Mouse (Mus musculus) activated CD4-positive, CD25-positive, alpha-beta regulatory T cell, adult 4 months (primary cell): ENCODE measurements at regions not wholly inside any gene's neighbourhood (a gene's known extent, or its start where the extent isn't known, plus 50 kb on each side); places are given as distances from the start of the nearest gene placed in this dataset.

Experiments used
- ATAC-seq: one replicate; pipeline ENCODE4 v1.8.0; 2017

DNA sequence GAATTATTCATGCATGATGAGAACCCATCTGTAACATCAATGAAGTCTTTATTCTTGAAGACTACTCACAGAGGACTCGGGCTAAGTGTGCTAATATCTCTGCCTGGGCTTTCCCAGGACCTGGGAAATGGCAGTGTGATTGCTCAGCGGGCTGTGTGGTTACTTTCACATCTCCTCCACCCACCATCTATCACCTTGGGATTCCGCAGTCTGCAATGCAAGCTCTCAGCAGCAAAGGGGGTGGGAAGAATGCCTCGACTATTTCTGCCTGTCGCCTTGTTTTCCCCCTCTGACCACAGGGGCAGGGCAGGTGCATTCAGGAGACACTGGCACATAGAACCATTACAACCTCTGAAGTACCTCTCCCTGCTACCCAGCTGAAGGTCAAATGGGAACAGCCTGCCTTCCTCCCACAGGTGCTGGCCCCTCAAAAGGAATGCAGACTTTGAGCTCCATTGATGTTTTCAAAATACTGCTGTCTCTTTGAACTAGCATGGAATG is 319.9 kb downstream of the Sox4 start:
- no peak for ATAC-seq

GRCm38 (mm10) chr13:28629431-28630331 is 323.8 kb downstream of the Sox4 start:
- ATAC-seq = peak; percentile 46

- no peak for ATAC-seq
These were observed 324.8 kb downstream of the Sox4 start for GRCm38 (mm10) chr13:28628751-28629150.

- no peak for ATAC-seq
These were observed 334.6 kb downstream of the Sox4 start for GRCm38 (mm10) chr13:28618961-28619360.

GRCm38 (mm10) chr13:28617503-28617902 is 336.0 kb downstream of the Sox4 start:
- ATAC-seq = no peak

DNA sequence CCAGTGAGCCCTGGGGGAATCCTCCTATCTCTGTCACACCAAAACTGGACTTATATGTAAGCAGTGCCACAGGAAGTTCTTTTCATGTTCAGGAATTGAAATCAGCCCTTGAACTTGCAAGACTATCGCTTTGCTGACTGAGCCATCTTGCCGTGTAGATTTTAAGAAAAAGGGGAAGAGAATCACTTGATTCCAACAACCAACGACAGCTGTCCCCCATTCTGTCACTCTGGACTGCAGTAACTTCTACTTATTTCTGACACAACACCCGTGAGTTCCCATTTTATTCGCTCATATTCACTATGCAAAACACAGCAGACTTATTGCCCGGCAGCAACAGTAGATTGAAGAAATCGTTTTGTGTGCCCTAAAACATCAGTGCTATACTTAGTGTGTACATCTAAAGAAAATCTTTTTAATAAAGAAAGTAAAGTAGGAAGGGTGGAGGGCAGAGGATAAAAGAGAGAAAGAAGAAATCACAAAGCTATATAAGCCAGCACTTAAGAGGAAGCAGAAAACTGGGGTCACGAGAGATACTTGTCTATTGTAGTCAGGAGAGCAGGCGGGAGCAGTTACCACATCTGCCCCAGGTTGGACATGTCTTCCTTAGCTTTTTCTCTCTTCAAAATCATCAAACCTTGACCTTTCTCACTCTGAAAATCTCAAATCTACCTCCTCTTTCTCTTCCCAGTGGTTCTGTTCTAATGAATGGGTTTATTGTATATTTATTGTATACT is 336.7 kb downstream of the Sox4 start:
- no peak for ATAC-seq

DNA sequence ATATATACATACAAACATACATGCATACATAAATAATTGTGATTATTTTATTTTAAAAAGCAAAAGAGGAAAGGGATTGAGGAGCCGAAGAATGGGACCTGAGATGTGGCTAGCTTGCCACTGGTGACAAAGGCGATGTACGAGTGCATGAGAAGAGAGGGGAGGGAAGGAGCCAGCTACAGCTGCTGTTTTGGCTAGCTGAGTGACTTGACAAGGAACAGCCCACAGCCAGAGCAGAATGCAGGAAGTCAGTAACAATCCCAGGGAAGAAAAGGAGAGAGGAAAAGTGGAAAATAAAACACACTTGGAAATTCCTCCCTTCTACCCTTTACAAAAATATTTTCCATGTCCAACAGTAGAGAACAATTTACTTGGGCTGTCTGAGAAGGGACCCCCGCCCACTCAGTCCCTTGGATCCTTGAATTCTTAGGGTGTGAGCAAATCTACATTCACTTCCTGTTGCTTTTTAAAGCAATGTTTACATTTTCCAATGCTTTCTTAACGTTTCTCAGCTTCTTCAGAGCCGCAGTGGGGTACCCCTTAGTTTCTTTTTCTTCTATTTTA is 345.9 kb downstream of the Sox4 start:
- no peak for ATAC-seq

GRCm38 (mm10) chr13:28606651-28607050 is 346.9 kb downstream of the Sox4 start:
- ATAC-seq = no peak

DNA sequence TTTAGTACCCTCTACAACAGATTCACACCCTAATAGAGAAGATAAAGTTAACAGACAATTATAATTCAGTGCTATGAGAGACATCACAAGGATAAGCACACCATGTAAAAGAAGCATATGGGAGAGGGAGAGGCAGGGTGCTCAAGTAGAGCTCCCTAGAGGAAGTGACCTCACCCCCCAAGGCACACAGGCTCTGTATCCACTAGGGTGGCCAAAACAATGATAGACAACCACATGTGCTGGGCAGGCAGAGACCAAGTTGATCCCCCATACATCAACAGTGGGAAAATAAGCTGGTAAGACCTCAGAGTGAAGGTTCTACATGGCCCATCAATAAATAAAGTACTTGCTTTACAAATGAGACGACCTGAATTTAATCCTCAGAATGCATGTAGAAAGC is 347.7 kb downstream of the Sox4 start:
- ATAC-seq = no peak

- no peak for ATAC-seq
These were observed 346.7 kb downstream of the Gm11361 start for GRCm38 (mm10) chr13:28604016-28604415.

DNA sequence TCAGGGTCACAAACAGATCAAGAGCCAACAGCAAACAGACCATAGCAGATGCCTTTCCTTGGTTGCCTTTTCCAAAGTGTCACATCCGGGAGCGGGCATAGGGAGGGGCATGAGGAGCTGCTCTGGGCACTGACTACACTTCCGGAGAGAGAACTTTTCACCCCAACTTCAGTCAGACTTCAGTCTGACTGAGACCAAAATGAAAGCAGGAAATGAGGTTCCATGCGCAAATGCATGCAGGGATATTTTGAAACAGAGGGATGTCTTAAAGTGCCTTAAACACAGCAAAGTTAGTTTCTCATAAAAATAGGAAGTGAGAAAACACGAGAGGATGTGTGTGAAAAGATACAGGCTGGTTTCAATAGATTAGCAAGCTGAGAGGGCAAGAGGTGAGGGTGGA is 343.5 kb downstream of the Gm11361 start:
- ATAC-seq = peak; percentile 93

DNA sequence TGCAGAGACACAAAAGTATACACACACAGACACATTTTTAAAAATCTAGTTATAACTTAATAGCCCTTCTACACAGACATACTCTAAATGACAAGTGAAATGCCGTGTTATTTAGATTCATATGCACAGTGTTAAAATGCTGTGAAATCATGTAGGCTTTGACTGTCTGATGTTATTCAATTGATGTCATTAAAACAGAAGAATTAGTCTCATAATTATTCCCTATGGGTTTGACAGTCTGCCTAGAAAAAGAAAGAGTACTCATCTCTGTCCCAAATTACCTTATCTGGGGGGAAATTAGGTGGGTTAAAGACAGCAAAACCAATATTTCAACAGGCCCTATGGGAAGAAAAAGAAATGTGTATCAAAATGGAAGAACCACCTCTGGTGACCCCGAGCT is 339.0 kb downstream of the Gm11361 start:
- no peak for ATAC-seq

- no peak for ATAC-seq
These were observed 334.8 kb downstream of the Gm11361 start for GRCm38 (mm10) chr13:28592176-28592575.

DNA sequence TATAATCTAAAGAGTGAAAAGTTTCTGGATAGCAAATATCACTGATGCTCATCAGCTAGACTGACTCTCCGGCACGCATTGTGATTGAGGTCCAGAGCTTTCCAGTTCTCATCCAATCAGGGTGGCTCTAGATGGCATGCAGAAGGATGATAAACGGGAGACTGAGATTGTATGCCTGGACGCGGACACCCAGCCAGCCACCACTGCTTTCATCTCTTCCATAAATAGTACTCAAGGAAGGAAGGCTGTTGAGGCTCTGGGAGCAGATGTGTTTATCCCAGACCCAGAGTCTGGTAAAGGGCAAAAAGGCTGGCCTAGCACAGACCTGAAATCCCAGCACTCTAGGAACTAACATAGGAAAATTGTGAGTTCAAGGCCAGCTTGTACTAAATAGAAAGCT is 330.6 kb downstream of the Gm11361 start:
- ATAC-seq = no peak

DNA sequence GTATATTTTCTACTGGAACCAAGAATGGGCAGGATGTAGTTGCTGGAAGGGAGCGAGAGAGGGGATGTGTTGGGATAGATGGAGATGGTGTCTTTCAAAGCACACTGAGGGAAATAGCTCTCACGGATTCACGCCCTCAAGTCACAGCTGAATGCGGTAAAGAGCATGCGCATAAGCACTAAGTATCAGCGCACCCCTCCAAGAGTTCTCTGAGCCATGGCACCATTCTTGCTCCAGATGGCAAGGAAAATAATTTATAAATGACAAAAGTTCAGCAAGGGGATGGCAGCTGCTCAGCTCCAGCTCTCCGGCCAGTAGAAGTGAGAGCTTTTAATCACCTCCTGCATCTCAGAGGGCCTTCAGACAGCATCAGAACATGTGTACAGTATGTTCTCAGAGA is 329.4 kb downstream of the Gm11361 start:
- no peak for ATAC-seq

DNA sequence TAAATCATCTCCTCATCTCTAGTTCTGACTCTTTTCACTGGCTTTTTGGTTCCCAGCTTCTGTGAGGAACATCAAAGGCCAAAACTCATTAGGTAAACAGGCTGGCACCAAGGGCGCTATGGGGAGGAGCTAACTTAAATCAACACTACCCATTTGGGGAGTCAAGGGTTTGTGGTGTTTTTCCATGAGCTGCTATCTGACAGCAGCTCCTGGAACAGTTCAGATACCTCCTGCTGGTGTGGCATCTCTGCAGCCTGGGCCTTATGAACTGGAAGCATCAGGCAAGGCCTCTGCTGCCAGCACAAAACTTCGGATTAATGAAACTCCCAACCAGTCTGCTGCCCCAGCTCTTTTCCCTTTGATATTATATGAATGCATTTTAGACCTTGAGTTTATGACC is 328.8 kb downstream of the Gm11361 start:
- no peak for ATAC-seq

DNA sequence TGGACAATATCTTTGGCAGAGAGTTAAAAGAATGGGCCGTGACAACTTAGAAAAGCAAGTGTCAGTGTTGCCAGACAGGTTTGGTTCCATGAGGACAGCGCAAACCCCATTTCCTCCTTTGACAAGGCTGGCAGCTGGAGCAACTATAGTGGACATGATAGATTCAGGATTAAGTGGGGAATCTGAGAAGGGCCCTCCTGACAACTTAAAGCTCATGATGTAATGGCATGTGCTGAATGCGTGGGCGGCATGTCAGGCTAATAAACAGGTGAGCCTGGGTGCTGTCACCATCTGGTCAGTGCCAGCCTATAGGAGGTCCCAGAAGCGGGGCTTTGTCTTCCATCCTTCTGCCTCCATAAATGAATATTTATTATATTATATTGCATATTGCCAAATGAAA is 326.3 kb downstream of the Gm11361 start:
- ATAC-seq = no peak

GRCm38 (mm10) chr13:28575202-28575851 is 318.0 kb downstream of the Gm11361 start:
- ATAC-seq = no peak

- ATAC-seq = no peak
These were observed 316.0 kb downstream of the Gm11361 start for GRCm38 (mm10) chr13:28573364-28573763.

DNA sequence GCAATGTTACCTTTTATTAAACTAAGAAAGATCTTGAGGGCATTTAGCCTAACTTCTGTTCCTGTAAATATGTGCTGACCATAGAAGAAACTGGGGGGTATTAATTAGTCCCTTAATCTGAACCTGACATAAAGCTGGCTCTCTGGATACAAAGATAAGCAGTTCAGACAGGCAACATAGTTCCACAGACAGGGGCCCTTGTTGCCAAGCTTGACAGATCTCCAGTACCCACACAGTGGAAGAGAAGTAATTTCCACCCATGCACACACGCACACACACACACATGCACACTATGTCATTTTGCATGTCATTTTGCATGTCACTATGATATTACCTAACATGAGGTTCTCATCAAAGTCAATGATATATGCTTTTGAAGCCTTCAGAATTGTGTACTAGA is 315.1 kb downstream of the Gm11361 start:
- no peak for ATAC-seq

GRCm38 (mm10) chr13:28571716-28572115 is 314.4 kb downstream of the Gm11361 start:
- no peak for ATAC-seq

DNA sequence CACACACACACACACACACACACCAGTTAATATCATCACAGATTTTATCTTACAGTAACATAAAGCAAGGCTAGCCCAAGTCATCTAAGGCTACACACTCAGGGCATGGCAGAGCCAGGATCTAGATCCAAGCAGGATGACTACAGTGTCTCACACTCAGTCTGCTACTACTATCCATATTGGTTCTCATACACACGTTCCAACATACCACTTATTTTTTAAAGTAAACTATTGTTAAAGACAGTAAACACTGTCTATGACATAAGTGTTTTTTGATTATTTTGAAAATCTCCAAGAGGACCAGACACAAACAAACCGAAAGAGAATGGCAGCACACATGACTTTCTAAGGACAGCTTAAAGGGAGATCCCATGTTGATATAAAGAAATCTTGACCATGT is 306.3 kb downstream of the Gm11361 start:
- no peak for ATAC-seq

GRCm38 (mm10) chr13:28560081-28560480 is 302.8 kb downstream of the Gm11361 start:
- no peak for ATAC-seq
